Mouse (Mus musculus) embryonic fibroblast, embryonic 13.5 days (primary cell): ENCODE measurements at regions not wholly inside any gene's neighbourhood (a gene's known extent, or its start where the extent isn't known, plus 50 kb on each side); places are given as distances from the start of the nearest gene placed in this dataset.

ENCODE experiments used
- CTCF ChIP-seq: IDR thresholded peaks from 2 replicates; pipeline ENCODE4 v1.5.1; 2011; ENCODE audit warnings: mild to moderate bottlenecking, control low read depth, low read length, moderate library complexity, borderline replicate concordance; ENCODE audit not compliant: insufficient read depth
- POLR2A ChIP-seq: IDR thresholded peaks from 2 replicates; pipeline ENCODE4 v1.6.1; 2011; ENCODE audit warnings: low read depth, mild to moderate bottlenecking, control low read depth, low read length, moderate library complexity

DNA sequence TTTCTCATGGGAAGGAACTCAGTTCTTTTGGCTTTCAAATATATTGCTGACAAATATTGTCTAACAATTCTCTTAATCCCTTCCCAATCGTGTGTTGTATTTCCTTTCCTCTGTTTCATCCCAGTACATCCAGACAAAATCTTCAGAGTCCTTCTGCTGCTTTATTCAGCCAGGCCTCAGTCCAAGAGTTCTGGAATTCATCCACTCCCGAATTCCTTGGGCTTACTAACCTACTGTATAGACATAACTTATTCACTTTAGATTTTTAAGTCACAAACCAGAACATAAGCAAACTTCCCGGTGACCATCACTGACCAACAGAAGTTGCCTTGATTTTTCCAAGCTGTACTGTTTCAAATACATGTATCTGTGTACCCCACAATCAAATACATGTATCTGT is 90.9 kb upstream of the Kitl start:
- TF ChIP-seq POLR2A (no peak), CTCF (no peak)
